Mouse (Mus musculus) embryonic fibroblast, embryonic 13.5 days (primary cell): Measurements from ENCODE around the gene Mospd3.

Experiments
- CTCF ChIP-seq: IDR thresholded peaks from 2 replicates; pipeline ENCODE4 v1.5.1; 2011; ENCODE audit warnings: mild to moderate bottlenecking, control low read depth, low read length, moderate library complexity, borderline replicate concordance; ENCODE audit not compliant: insufficient read depth
- POLR2A ChIP-seq: IDR thresholded peaks from 2 replicates; pipeline ENCODE4 v1.6.1; 2011; ENCODE audit warnings: low read depth, mild to moderate bottlenecking, control low read depth, low read length, moderate library complexity

DNA sequence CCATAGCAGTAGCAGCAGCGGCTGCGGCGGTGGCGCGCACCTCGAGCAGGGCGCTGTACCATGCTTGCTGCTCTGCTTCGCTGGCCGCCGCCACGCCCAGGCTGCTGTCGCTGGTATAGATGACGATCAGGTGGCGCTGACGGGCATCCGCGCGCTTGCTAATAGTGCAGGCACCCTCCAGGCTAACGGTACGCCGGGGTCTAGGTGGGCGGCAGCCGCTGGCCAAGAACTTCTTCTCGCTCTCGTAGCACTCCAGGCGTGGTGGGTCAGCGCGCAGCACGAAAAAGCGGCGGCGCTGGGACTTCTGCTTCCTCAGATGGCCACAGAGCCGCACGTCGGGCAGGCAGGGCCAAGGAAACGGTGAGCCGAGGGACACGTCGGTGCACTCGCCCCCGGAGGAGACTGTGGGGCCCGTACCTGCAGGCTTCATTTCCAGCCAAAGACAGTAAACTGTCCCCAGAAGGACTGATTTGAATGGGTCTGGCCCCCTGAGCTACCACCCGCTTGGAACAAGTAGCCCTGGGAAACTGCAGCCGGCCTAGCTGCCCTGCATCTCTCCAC is 44.3 kb upstream of the Mospd3 start:
- TF ChIP-seq CTCF (no peak), POLR2A (no peak)
